Mouse (Mus musculus) kidney, embryonic 16.5 days (tissue): Measurements from ENCODE around the gene Dapk1. TPM values are rescaled to one million over a fixed set of nuclear protein-coding genes. Genes with fewer than 3 reads are reported as not detected.

ENCODE experiments used
- ATAC-seq: fragments of 200-750 bp; cut with Nextera tagmentation; 2 replicates; pipeline ENCODE4 v1.8.0; 2017; ENCODE audit warnings: moderate TSS enrichment; ENCODE audit not compliant: low FRiP score, low TSS enrichment
- H3K27ac ChIP-seq: fragments of 300-500 bp; sonication (generic); 2 replicates; pipeline ENCODE4 v1.5.1; 2014; ENCODE audit warnings: low read length
- H3K27me3 ChIP-seq: fragments of 300-500 bp; sonication (generic); 2 replicates; pipeline ENCODE4 v1.6.1; 2014; ENCODE audit warnings: low read length, control low read depth, mixed read lengths; ENCODE audit not compliant: insufficient read depth
- H3K36me3 ChIP-seq: fragments of 300-500 bp; sonication (generic); 2 replicates; pipeline ENCODE4 v1.6.1; 2014; ENCODE audit warnings: low read length, control low read depth, mixed read lengths; ENCODE audit not compliant: insufficient read depth
- H3K4me1 ChIP-seq: fragments of 300-500 bp; sonication (generic); 2 replicates; pipeline ENCODE4 v1.6.1; 2014; ENCODE audit warnings: low read length, control low read depth, mixed read lengths; ENCODE audit not compliant: insufficient read depth
- H3K4me2 ChIP-seq: fragments of 300-500 bp; sonication (generic); replicated peaks from 2 replicates; pipeline ENCODE4 v1.6.1; 2014; ENCODE audit warnings: low read depth, low read length
- H3K4me3 ChIP-seq: fragments of 300-500 bp; sonication (generic); 2 replicates; pipeline ENCODE4 v1.5.1; 2014; ENCODE audit warnings: mild to moderate bottlenecking, low read length
- H3K9ac ChIP-seq: fragments of 300-500 bp; sonication (generic); replicated peaks from 2 replicates; pipeline ENCODE4 v1.6.1; 2014; ENCODE audit warnings: low read length
- H3K9me3 ChIP-seq: fragments of 300-500 bp; sonication (generic); 2 replicates; pipeline ENCODE4 v1.6.1; 2016; ENCODE audit warnings: low read length, control low read depth
- WGBS: fragments of 180-500 bp; shearing (Covaris S2); extraction: QIAGEN DNeasy Blood & Tissue Kit; methylation state at CpG from one replicate; pipeline ENCODE4 v1.1.7; 2014; 5-methylcytosine and 5-hydroxymethylcytosine counted together
- polyA plus RNA-seq: library from polyadenylated mRNA; unstranded; fragments of >200 nt; fragmentation: Nextera tagmentation; extraction: Ambion mirVana; gene quantifications from 2 replicates; pipeline ENCODE4 v1.2.1, GENCODE M21; 2015

The Dapk1 gene
- polyA plus RNA-seq, 1 experiment from 2014 or later, result 25.3 TPM

GRCm38 (mm10) chr13:60578541-60578940 lies 23.2 kb upstream of the Dapk1 start:
- no peaks in the 10 kb centered on the region for H3K27me3 ChIP-seq
- H3K9me3 ChIP-seq, result no peaks in the 10 kb centered on the region
- H3K9ac ChIP-seq, result no peak overlapping the region
- 44% methylated on average over 3 of the region's 3 CpGs for WGBS
- H3K4me2 ChIP-seq, result no peak overlapping the region
- 0 out of 2 replicates have a peak, but pooled peaks cover 5% of the 10 kb centered on the region for H3K4me1 ChIP-seq
- ATAC-seq, result no peak
- H3K27ac ChIP-seq, result no peak overlapping the region
- no peaks in the 10 kb centered on the region for H3K36me3 ChIP-seq
- H3K4me3 ChIP-seq, result no peak overlapping the region

DNA sequence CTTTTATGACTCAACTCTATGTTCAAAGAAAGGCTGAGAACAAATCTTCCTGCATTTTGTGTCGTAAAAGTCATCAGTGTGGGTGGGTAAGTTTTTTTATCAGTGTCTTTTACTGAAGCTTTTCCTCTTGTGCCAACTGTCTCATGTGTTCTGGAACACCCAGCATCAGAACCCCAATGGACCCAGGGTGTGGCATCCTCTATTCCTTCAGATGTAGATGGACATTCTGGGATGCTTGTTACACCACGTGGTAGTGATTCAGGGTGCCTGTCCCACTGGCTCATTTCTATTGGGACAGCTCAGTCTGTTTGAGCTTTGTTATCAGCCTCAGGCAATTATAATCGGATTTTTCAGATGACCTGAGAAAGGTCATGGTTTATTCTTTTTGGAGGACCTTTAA lies 6.9 kb upstream of the Dapk1 start:
- Histone ChIP-seq H3K9ac (no peak overlapping the region), H3K4me3 (no peak overlapping the region), H3K9me3 (no peaks in the 10 kb centered on the region), H3K36me3 (no peaks in the 10 kb centered on the region), H3K4me1 (no peaks in the 10 kb centered on the region), H3K4me2 (no peak overlapping the region), H3K27ac (no peak overlapping the region), H3K27me3 (no peaks in the 10 kb centered on the region)
- 74% methylated on average over 3 of the region's 3 CpGs for WGBS
- no peak for ATAC-seq

DNA sequence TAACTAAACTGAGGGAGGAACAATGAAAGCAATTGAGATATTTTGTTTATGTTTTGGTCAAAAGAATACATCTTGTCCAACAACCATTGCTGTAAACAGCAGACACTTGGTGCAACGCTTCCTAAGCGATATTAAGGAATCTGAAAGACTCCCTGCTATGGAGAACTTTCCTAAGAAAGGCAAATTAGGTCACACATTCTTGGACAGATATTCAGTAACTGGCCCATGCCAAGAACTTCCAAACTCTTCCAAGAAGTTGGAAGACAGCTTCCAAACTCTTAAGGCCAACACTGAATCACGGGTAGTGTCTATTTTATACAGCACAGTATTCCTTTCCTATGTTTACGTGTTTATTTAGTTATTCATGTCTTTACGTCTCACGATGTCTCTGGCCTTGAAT lies 6.2 kb upstream of the Dapk1 start:
- no peaks in the 10 kb centered on the region for H3K9me3 ChIP-seq

DNA sequence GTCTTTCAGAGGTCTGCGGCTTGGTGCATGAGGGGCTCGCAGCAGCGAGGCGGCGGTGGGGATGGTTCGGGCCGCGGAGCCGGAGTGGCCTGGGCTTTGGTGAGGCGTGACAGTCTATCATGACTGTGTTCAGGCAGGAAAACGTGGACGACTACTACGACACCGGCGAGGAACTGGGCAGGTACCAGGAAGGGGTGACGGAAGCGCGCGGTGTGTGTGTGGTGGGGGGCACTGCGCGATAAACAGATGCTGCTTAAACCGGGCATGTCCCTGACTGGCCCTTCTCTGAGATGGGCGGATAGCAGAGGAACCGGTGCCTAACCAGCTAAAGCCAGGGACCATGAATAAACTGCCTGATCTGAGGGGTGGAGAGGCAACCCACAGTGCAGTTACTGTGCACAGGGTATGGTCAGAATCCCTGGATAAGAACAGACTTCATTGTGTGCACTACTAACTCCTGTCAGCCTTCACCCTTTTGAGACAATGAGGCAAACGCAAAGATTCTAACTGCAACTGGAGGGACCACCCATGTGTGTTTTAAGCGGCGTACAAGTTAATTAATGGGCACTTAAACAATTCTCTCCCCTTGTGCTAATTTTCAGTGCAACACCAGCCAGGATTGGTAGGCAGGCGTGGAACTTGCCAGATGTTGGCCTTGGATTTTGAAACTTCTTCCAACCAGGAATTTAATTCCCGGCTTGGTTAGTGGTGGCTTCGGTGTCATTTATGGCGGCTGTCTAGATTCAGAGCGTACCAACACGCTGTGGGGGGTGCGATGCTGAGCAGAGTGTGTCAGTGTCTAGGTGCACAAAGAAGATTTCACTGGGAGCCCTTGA lies 887 bp downstream of the Dapk1 start:
- Histone ChIP-seq H3K27me3 (no peaks in the 10 kb centered on the region), H3K36me3 (0 out of 2 replicates have a peak, but pooled peaks cover 7% of the 10 kb centered on the region), H3K4me1 (peaks cover 29% of the 10 kb centered on the region), H3K27ac (peak overlapping the region; percentile 92), H3K4me3 (peak overlapping the region; percentile 83), H3K9ac (peak overlapping the region; percentile 91), H3K9me3 (peaks cover 3% of the 10 kb centered on the region; the same call in 1 of the 2 replicates), H3K4me2 (peak overlapping the region; percentile 81)
- 6% methylated on average over 34 of the region's 34 CpGs for WGBS
- peak; percentile 77 for ATAC-seq

More for the DNA sequence above, 6.2 kb upstream of the Dapk1 start:
- Histone ChIP-seq H3K36me3 (no peaks in the 10 kb centered on the region), H3K4me3 (no peak overlapping the region), H3K27me3 (no peaks in the 10 kb centered on the region), H3K9ac (no peak overlapping the region), H3K4me2 (no peak overlapping the region), H3K27ac (no peak overlapping the region), H3K4me1 (no peaks in the 10 kb centered on the region)
- no peak for ATAC-seq
- WGBS, result 90% methylated on average over 6 of the region's 6 CpGs

DNA sequence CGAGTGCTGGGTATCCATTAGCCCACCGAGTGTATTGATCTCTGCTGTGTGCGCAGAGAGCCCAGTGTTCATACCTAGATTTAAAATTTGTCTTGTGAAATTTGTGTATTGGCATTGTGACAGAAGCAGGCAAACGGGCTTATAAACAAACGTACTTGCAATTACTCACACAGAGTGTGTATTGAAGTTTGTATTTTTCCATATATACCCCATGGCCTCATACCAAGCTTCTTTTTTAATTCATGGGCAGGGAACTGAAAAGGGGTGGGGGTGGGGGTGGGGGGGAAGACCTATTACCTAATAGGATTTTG lies 1.5 kb downstream of the Dapk1 start:
- Histone ChIP-seq H3K4me3 (peak overlapping the region; percentile 83), H3K36me3 (0 out of 2 replicates have a peak, but pooled peaks cover 7% of the 10 kb centered on the region), H3K27ac (peak overlapping the region; percentile 92; the same call in 1 of the 2 replicates), H3K27me3 (no peaks in the 10 kb centered on the region), H3K4me1 (peaks cover 35% of the 10 kb centered on the region), H3K9ac (peak overlapping the region; percentile 91), H3K4me2 (peak overlapping the region; percentile 81), H3K9me3 (peaks cover 3% of the 10 kb centered on the region; the same call in 1 of the 2 replicates)
- ATAC-seq, result no peak
- WGBS, result 47% methylated on average over 5 of the region's 5 CpGs

DNA sequence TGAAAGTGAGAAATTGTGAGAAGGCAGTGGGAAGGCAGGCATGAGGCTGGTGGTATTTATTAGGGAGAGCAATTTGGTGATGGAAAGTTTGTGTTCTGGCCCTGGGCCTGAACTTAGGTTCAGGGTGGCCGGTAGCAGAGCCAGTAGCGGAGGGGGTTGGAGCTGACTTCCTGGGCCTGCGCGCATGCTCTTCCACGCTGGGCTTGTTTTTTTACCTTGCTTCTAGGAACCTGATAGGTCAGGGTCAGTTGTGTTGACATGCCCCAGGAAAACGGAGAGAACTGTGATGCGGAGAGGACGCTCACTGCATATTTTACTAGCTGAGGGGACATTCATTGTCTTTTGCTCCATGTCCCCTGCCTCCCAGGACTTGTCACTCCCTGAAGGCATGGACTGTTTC lies 5.7 kb downstream of the Dapk1 start:
- ATAC-seq, result no peak
- H3K36me3 ChIP-seq, result 0 out of 2 replicates have a peak, but pooled peaks cover 11% of the 10 kb centered on the region
- no peak overlapping the region for H3K4me2 ChIP-seq
- H3K27me3 ChIP-seq, result no peaks in the 10 kb centered on the region
- peak overlapping the region; percentile 75 for H3K27ac ChIP-seq
- 50% methylated on average over 8 of the region's 8 CpGs for WGBS
- peaks cover 3% of the 10 kb centered on the region; the same call in 1 of the 2 replicates for H3K9me3 ChIP-seq
- no peak overlapping the region for H3K9ac ChIP-seq
- peaks cover 45% of the 10 kb centered on the region for H3K4me1 ChIP-seq
- H3K4me3 ChIP-seq, result no peak overlapping the region

DNA sequence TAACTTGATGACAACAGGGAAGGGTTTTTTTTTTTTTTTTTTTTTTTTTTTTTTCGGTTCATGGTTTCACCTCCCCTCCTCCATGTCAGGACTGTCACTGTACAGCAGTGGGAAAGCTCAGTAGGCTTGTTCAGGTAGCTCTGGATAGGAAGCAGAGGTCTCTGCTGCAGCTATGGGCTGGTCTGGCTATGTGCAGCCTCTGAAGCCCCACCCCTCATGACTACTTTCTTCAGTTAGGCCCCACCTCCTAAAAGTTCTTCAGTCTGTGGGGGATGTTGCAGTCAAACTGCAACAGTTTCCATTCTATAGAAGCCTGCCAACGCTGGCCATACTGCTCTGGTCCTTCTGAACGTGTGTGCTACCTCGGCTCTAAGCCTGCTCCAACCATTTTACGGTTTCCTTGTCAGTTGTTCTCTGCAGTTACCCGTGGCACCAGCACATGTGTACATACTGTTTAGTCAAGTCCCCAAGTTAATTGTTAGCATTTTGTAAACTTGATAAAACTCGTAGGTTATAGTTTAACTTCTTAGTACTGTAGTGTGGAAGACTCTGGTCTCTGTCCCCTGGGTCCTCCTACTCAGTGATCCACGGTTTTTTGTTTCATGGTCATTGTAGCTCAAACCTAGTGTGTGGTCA lies 6.8 kb downstream of the Dapk1 start:
- peak overlapping the region; percentile 75; the same call in 1 of the 2 replicates for H3K27ac ChIP-seq
- WGBS, result 55% methylated on average over 8 of the region's 8 CpGs
- H3K4me2 ChIP-seq, result 0 out of 2 replicates have a peak overlapping the region, but pooled peaks have one; percentile 8
- peaks cover 38% of the 10 kb centered on the region for H3K4me1 ChIP-seq
- no peak overlapping the region for H3K4me3 ChIP-seq
- H3K36me3 ChIP-seq, result 0 out of 2 replicates have a peak, but pooled peaks cover 11% of the 10 kb centered on the region
- peak; percentile 83 for ATAC-seq
- H3K9ac ChIP-seq, result no peak overlapping the region
- H3K9me3 ChIP-seq, result peaks cover 3% of the 10 kb centered on the region; the same call in 1 of the 2 replicates
- no peaks in the 10 kb centered on the region for H3K27me3 ChIP-seq

GRCm38 (mm10) chr13:60609234-60609633 lies 7.5 kb downstream of the Dapk1 start:
- Histone ChIP-seq H3K4me2 (no peak overlapping the region), H3K4me1 (peaks cover 32% of the 10 kb centered on the region), H3K9ac (no peak overlapping the region), H3K27me3 (no peaks in the 10 kb centered on the region), H3K9me3 (peaks cover under 1% of the 10 kb centered on the region; the same call in 1 of the 2 replicates), H3K4me3 (no peak overlapping the region), H3K36me3 (0 out of 2 replicates have a peak, but pooled peaks cover 11% of the 10 kb centered on the region), H3K27ac (no peak overlapping the region)
- no peak for ATAC-seq
- 62% methylated on average over 4 of the region's 4 CpGs for WGBS

DNA sequence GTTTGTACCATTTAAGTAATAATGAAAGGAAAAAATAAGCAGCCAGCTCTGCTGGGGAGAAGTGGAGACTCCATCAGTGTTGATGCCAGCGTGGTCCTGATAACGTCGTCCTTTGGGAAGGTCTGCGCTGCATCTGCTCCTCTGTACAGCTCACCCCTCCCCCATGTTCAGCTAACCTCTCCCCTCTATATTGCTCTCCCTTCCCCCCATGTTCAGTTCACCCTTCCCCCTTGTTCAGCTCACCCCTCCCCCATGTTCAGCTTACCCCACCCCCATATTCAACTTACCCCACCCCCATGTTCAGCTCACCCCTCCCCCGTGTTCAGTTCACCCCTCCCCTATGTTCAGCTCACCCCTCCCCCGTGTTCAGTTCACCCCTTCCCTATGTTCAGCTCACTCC lies 8.8 kb downstream of the Dapk1 start:
- Histone ChIP-seq H3K4me1 (peaks cover 32% of the 10 kb centered on the region), H3K27me3 (no peaks in the 10 kb centered on the region), H3K4me2 (no peak overlapping the region), H3K36me3 (0 out of 2 replicates have a peak, but pooled peaks cover 11% of the 10 kb centered on the region), H3K9me3 (no peaks in the 10 kb centered on the region), H3K4me3 (no peak overlapping the region), H3K9ac (no peak overlapping the region), H3K27ac (no peak overlapping the region)
- WGBS, result 61% methylated on average over 6 of the region's 6 CpGs
- ATAC-seq, result no peak
